Mouse (Mus musculus) bone marrow macrophage, adult 2 months (primary cell): ENCODE data around the gene Rbpj. TPM values are rescaled to one million over a fixed set of nuclear protein-coding genes. Genes with fewer than 3 reads are reported as not detected.
A peak's percentile ranks its signal among the peaks of the same experiment; 100 is the strongest.

ENCODE experiments used
- H3K27ac ChIP-seq: 2 replicates; pipeline ENCODE4 v1.5.1; 2012; ENCODE audit warnings: low read depth, low read length; ENCODE audit not compliant: insufficient read depth
- H3K4me1 ChIP-seq: 2 replicates; pipeline ENCODE4 v1.6.1; 2012; ENCODE audit warnings: low read length; ENCODE audit not compliant: control insufficient read depth, insufficient read depth
- H3K4me3 ChIP-seq: 2 replicates; pipeline ENCODE4 v1.5.1; 2012; ENCODE audit warnings: mild to moderate bottlenecking, low read length, moderate library complexity; ENCODE audit not compliant: insufficient read depth
- CTCF ChIP-seq: IDR thresholded peaks from 2 replicates; pipeline ENCODE4 v1.5.1; 2012; ENCODE audit warnings: low read depth, mild to moderate bottlenecking, low read length, moderate library complexity
- POLR2A ChIP-seq: IDR thresholded peaks from 2 replicates; pipeline ENCODE4 v1.6.1; 2012; ENCODE audit warnings: mild to moderate bottlenecking, low read depth, low read length, borderline replicate concordance
- polyA plus RNA-seq: library from polyadenylated mRNA; stranded (reverse); fragments of >200 nt; gene quantifications from 2 replicates; pipeline ENCODE4 v1.2.4, GENCODE M21; 2012; ENCODE audit not compliant: missing spikeins, insufficient read depth, insufficient read length

Rbpj gene
- polyA plus RNA-seq, 1 experiment, result 136 TPM

DNA sequence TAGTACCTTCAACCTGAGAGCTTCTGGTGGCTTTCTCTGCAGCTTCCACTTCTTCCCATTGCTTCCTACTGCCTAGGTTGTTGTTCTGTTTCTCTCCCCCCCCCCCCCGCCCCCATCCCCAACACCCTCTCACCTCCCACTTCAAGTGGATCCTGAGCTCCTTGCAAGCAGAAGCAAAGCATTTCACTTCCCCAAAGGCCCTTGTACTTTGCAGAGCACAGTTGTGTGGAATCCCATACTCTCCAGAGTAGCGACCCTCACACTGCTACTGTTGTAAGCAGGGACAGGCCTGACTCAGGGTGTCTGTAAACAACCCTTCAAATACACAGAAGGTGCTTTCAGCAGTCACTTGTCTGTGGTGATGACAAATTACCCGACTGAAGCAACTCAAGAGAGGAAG is 37.3 kb downstream of the Rbpj start:
- peaks cover 24% of the 10 kb centered on the region for H3K4me1 ChIP-seq
- TF ChIP-seq POLR2A (no peak), CTCF (no peak)
- no peak overlapping the region for H3K4me3 ChIP-seq
- H3K27ac ChIP-seq, result peak overlapping the region; percentile 14; the same call in 1 of the 2 replicates

GRCm38 (mm10) chr5:53505751-53506150 is 39.8 kb downstream of the Rbpj start:
- Histone ChIP-seq H3K27ac (no peak overlapping the region), H3K4me3 (no peak overlapping the region), H3K4me1 (peaks cover 46% of the 10 kb centered on the region)
- TF ChIP-seq CTCF, result no peak
- no peak for TF ChIP-seq POLR2A

DNA sequence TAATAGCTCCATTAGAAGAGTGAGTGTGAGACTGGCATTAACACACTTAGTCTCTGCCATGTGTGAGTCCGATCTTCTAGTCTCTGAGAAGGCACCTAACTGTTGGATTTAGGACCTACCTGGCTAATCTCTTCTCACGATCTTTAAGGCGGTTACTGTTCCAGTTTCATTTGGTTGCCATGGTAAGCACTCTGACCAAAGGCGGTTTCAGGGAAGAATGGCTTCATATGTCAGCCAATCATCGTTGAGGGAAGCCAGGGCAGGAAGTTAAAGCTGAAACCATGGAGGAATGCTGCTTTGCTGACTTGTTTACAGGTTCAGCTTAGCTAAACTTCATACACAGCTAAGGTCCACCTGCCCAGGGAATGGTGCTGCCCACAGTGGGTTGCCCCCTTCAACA is 41.4 kb downstream of the Rbpj start:
- no peak for TF ChIP-seq POLR2A
- TF ChIP-seq CTCF, result no peak
- H3K27ac ChIP-seq, result no peak overlapping the region
- H3K4me1 ChIP-seq, result peaks cover 58% of the 10 kb centered on the region
- no peak overlapping the region for H3K4me3 ChIP-seq

DNA sequence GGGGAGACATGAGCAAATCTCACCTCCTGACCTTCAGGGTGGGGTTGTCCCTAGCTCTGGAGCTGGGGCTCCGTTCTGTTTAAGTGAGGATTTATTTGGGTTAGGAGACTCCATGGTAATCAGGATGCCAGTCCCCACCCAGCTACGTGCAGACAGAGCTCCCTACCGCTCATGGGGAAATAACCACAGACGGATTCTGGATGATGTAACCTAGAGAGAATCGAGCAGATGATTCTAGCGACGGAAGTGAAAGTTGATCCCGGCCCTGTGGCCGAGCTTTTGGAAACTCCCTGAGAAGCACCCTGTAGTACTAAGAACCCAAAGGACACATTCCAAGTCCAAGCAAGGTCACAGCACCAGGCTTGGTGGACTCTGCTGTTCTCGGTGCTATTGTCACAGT is 43.5 kb downstream of the Rbpj start:
- TF ChIP-seq CTCF (no peak), POLR2A (no peak)
- Histone ChIP-seq H3K4me1 (peaks cover 51% of the 10 kb centered on the region), H3K27ac (peak overlapping the region; percentile 82), H3K4me3 (0 out of 2 replicates have a peak overlapping the region, but pooled peaks have one; percentile 14)

DNA sequence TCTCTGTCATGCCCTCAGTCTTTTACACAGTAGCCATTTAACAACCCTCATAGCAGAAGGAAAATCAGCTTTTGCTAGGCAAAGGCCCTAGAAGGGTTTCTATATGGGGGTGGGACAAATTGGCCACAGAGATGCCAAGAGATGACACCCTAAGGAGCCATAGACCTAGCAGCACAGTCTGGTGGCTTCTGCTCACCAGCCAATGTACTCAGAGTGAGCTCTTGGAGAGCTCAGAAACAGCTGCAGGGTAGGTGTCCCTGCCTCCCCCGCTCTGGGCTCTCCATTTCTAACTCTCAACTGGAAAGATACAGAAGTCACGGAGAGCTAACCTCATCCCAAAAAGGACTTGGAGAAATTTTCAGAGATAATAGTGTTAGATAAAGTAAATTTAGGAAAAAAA is 44.0 kb downstream of the Rbpj start:
- Histone ChIP-seq H3K4me3 (0 out of 2 replicates have a peak overlapping the region, but pooled peaks have one; percentile 14), H3K4me1 (peaks cover 51% of the 10 kb centered on the region), H3K27ac (peak overlapping the region; percentile 82)
- TF ChIP-seq CTCF, result no peak
- TF ChIP-seq POLR2A, result no peak

GRCm38 (mm10) chr5:53511426-53511825 is 45.5 kb downstream of the Rbpj start:
- H3K4me3 ChIP-seq, result no peak overlapping the region
- peak overlapping the region; percentile 36 for H3K27ac ChIP-seq
- TF ChIP-seq CTCF (no peak), POLR2A (no peak)
- H3K4me1 ChIP-seq, result peaks cover 51% of the 10 kb centered on the region

- H3K27ac ChIP-seq, result no peak overlapping the region
- TF ChIP-seq POLR2A (no peak), CTCF (no peak)
- no peak overlapping the region for H3K4me3 ChIP-seq
- peaks cover 24% of the 10 kb centered on the region for H3K4me1 ChIP-seq
Measured at GRCm38 (mm10) chr5:53514959-53515612, 49.1 kb downstream of the Rbpj start.

DNA sequence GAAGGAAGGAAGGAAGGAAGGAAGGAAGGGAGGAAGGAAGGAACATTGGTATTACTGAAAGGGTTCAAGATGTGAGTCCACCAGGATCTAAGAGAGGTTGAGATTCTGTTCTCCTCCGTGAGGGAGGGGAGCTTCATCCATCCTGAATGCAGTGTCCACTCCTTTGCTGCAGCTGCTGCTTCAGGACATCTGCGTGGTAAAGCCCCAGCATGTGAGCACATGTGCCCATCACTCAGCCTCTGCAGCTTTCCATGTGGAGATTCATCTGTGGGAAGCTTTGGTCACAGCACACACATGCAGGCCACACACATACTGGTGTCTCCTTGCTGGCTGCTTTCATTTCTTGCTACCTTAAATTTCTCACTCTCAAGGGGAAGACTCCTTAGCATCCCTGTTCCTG is 50.5 kb downstream of the Rbpj start:
- TF ChIP-seq CTCF, result no peak
- no peak for TF ChIP-seq POLR2A
- Histone ChIP-seq H3K4me3 (no peak overlapping the region), H3K27ac (no peak overlapping the region), H3K4me1 (peaks cover 14% of the 10 kb centered on the region)

GRCm38 (mm10) chr5:53517802-53518201 is 51.9 kb downstream of the Rbpj start:
- Histone ChIP-seq H3K4me1 (peaks cover 6% of the 10 kb centered on the region), H3K4me3 (no peak overlapping the region), H3K27ac (no peak overlapping the region)
- no peak for TF ChIP-seq CTCF
- TF ChIP-seq POLR2A, result no peak

GRCm38 (mm10) chr5:53519131-53519530 is 53.2 kb downstream of the Rbpj start:
- H3K4me1 ChIP-seq, result peaks cover 19% of the 10 kb centered on the region
- no peak overlapping the region for H3K4me3 ChIP-seq
- TF ChIP-seq CTCF, result no peak
- TF ChIP-seq POLR2A, result no peak
- H3K27ac ChIP-seq, result no peak overlapping the region
